Mouse (Mus musculus): ENCODE data around the gene Atp12a. TPM values are rescaled to one million over a fixed set of nuclear protein-coding genes. Genes with fewer than 3 reads are reported as not detected.

Atp12a gene
- polyA plus RNA-seq, 1 experiment = not detected

- no peaks in the 10 kb centered on the region for H3K36me3 ChIP-seq (ENCODE audit: control insufficient read depth)
- peak within 1 kb of the TSS; percentile 50 for H3K4me3 ChIP-seq (replicated peaks)
- H3K27me3 ChIP-seq (ENCODE audit: control insufficient read depth) = no peaks in the 10 kb centered on the region
- H3K9me3 ChIP-seq (ENCODE audit: control insufficient read depth, low read length) = no peaks in the 10 kb centered on the region; the same call in 1 of the 2 replicates
- TF ChIP-seq GATA1 (IDR thresholded peaks at IDR 0.05; ENCODE audit: low read length) (no peak), TAL1 (IDR thresholded peaks at IDR 0.05; ENCODE audit: low read length) (no peak)
- peaks cover 2% of the 10 kb centered on the region; the same call in 1 of the 2 replicates for H3K4me1 ChIP-seq (ENCODE audit: control insufficient read depth)
These were observed 37.6 kb downstream of the Atp12a start, which contains the start of gene Rnf17 for GRCm38 (mm10) chr14:56402311-56403071. Gene Rnf17 (plus strand): TSS chr14:56402581.

GRCm38 (mm10) chr14:56403072-56403375 is 38.2 kb downstream of the Atp12a start:
- Histone ChIP-seq H3K36me3 (ENCODE audit: control insufficient read depth) (no peaks in the 10 kb centered on the region), H3K4me3 (replicated peaks) (no peak overlapping the region), H3K4me1 (ENCODE audit: control insufficient read depth) (peaks cover 2% of the 10 kb centered on the region; the same call in 1 of the 2 replicates), H3K27me3 (ENCODE audit: control insufficient read depth) (no peaks in the 10 kb centered on the region), H3K9me3 (ENCODE audit: control insufficient read depth, low read length) (no peaks in the 10 kb centered on the region; the same call in 1 of the 2 replicates)
- TF ChIP-seq TAL1 (IDR thresholded peaks at IDR 0.05; ENCODE audit: low read length) (no peak), GATA1 (IDR thresholded peaks at IDR 0.05; ENCODE audit: low read length) (no peak)

Other genes starting within 250 kb of the Atp12a start
- gene Gzme, start 244.4 kb upstream of the Atp12a start, polyA plus RNA-seq (2012) = not detected in 2 replicates
- gene Gzmd, start 232.5 kb upstream of the Atp12a start, polyA plus RNA-seq (2012) = not detected in 2 replicates
- gene Gzmg, start 205.5 kb upstream of the Atp12a start, polyA plus RNA-seq (2012) = not detected in 2 replicates
- not detected in 2 replicates for gene Gzmn, start 190.5 kb upstream of the Atp12a start, polyA plus RNA-seq (2012)
- gene Gzmf, start 153.7 kb upstream of the Atp12a start, polyA plus RNA-seq (2012) = not detected in 2 replicates
- not detected in 2 replicates for gene Gzmc, start 130.4 kb upstream of the Atp12a start, polyA plus RNA-seq (2012)
- gene Gzmb, start 102.8 kb upstream of the Atp12a start, polyA plus RNA-seq (2012) = not detected in 2 replicates
- gene Rnf17, start 37.5 kb downstream of the Atp12a start, polyA plus RNA-seq (2012) = not detected in 2 replicates
- 0.28 and 0.39 TPM in 2 replicates for gene Cenpj, start 210.4 kb downstream of the Atp12a start, polyA plus RNA-seq (2012)
- 0.01 TPM in 2 replicates for gene Parp4, start 210.6 kb downstream of the Atp12a start, polyA plus RNA-seq (2012)

Data from erythroblast, embryonic 14.5 days (primary cell).